Mouse (Mus musculus) liver, adult (tissue): ENCODE data around the gene Mbd3.

Source experiments
- GATA4 ChIP-seq: IDR thresholded peaks from 2 replicates; pipeline ENCODE4 v1.6.1; 2014; ENCODE audit warnings: mild to moderate bottlenecking, low read length; ENCODE audit not compliant: insufficient replicate concordance

The Mbd3 gene

DNA sequence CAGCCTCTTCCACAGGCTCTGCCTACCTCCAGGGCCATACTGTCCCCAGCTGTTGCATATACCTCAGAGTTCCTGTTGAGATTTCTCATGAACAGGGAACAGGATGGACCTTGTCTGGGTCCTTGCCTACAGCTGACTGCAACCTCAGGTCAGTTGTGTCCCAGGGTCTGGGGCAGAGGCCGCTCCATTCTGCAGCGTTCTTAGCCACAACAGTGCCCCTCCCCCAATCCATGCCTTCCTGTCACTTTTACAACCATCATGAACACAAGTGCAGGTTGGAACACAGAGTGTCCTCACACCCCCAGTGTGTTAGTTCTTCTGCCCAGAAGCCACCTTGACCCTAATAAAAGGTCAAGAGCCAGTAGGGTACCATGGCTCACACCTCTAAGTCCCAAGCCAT, 10.6 kb downstream of the Mbd3 start:
- no peak for TF ChIP-seq GATA4

DNA sequence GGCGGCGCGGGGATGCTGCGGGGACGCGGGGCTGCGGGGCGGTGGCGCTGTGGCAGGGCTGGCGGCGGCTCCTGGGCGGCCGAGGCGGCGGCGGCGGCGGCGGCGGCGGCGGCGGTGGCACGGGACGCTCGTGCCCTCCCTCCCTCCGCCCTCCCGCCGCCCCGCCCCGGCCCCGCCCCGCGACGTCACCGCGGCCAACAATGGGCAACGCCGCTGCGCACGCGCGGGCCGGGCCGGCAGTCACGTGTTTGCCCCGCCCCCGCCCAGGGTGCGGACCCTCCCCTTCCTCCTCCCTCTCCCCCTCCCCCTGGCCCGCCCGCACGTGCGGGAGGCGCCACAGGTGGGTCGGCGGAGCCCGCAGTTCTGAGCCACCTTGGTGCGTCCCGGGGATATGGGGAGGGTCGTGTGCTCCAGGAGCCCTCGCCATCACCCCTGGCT, 11.8 kb downstream of the Mbd3 start, which contains the start of gene Mex3d:
TSS of gene Mex3d (minus strand) at position 138 of the 438 bp plus-strand sequence.
- no peak for TF ChIP-seq GATA4

DNA sequence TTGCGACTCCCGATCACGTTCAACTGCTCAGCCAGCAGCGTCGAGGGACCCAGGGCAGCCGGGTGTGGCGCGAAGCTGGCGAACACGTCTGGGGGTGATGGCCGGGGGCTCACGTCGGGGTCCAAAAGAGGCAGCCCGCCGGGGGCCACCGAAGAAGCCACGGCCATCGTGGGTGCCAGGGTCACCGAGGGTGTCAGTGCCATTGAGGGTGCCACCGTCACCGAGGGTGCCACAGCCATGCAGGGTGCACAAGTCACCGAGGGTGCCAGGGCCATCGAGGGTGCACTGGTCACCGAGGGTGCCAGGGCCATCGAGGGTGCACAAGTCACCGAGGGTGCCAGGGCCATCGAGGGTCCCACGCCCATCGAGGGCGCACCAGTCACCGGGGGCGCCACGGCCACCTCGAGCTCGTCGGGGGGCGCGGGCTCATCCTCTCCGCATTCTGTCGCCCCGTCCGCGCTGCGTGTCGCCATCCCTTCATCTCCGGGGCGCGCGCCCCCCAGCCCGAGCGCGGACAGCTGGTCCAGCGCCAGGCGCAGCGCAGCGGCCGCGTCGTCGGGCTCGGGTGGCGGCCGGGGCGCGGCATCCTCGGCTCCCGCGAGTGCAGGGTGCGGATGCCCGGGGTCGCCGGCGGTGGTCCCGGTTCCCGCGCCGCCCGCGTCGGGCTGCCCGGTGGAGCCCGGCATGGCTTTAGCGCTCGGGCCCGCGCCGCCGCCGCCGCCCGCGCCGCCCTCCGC, 12.4 kb downstream of the Mbd3 start:
- TF ChIP-seq GATA4, result no peak

DNA sequence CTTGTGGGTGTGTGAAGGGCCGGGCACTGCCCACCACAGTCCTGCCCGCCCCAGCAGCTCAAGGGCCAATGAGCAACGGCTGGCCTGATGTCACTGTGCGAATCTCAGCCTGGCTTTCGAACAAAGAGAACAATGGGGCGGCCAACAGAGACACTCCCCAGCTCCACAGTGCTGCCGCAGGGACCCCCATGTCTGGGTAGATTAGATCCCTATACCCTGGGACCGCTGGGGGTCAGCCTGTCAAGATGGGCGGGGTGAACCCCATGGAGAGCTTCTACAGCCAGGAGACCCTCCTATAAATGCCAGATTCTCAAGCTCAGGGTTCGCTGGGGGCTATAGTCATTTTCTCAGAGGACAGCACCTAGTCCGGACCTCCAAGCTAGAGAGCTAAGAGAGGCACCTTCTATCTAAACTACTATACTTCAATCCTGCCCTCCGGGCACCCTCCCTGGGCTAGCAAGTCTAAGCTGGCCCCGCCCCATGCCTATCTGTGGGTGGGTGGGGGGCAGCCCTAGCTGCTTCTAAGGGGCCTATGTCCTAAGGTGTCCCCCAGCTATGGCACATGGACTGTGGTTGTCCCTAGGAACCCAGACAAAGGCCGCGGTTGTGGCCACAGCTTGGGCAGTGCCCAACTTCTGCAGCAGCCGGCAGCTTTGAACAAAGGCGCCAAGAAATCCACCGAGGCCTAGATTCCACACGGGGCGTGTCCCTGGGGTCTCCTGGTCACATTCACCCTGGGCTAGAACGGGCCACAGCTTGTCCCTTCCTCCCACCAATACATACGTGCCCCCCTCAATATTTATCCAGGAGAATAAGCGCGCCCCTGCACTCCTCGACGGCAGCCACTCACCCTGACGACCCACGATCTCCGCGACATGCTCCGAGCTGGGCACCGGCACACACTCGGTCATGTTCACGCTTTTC, 13.3 kb downstream of the Mbd3 start:
- TF ChIP-seq GATA4, result no peak

- TF ChIP-seq GATA4, result no peak
These were observed 14.0 kb downstream of the Mbd3 start for GRCm38 (mm10) chr10:80385310-80385709.

- TF ChIP-seq GATA4, result no peak
These were observed 14.6 kb downstream of the Mbd3 start for GRCm38 (mm10) chr10:80384709-80385108.

- no peak for TF ChIP-seq GATA4
These were observed 15.2 kb downstream of the Mbd3 start for GRCm38 (mm10) chr10:80384115-80384639.

- no peak for TF ChIP-seq GATA4
These were observed 15.9 kb downstream of the Mbd3 start for GRCm38 (mm10) chr10:80383431-80383830.

DNA sequence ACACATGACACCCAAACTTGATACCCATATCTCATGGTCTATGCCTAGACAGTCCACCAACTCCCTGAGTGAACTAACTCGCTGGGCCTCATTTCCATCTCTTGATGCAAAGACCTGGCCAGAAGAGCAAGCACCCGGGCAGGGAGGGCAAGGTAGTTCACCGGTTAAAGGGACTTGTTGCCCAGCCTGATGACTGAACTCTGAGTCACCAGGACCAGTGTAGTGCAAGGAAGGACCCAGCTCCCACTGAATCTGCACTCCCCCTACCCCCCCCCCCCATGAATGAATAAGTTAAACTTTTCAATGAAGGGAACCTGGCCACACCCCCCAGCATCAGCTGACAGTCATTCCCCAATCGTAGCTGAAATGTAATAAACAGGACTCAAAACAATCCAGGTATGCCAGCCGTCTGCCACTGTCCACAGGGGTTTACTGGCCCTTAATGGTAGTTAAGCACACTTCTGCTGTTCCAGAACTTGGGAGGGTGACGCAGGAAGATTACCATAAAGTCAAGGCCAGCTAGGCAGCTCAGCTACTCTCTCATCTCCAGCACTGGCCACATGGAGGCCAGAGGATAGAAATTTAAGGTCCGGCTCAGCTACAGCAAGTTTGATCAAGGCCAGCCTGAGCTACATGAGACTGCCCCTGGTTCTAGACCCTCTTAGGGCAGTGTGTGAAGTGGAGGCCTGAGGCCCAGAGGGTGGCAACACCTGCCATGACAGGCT, 16.5 kb downstream of the Mbd3 start:
- TF ChIP-seq GATA4, result no peak

DNA sequence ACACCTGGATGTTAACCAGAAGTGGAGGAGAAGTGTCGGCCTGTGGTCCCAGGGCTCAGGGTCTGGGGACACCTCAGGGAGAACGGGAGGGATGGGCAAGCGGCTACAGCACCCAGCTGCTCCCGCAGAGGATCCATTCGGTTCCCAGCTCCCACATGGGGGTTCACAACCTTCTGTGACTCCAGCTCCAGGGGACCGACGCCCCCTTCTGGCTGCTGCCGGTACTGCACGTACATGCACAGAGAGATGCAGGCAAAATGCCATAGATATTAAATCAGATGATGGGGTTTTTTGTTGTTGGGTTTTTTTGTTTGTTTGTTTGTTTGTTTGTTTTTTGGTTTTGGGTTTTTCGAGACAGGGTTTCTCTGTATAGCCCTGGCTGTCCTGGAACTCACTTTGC, 21.6 kb downstream of the Mbd3 start:
- no peak for TF ChIP-seq GATA4

- TF ChIP-seq GATA4, result no peak
These were observed 23.2 kb downstream of the Mbd3 start for GRCm38 (mm10) chr10:80376160-80376559.

DNA sequence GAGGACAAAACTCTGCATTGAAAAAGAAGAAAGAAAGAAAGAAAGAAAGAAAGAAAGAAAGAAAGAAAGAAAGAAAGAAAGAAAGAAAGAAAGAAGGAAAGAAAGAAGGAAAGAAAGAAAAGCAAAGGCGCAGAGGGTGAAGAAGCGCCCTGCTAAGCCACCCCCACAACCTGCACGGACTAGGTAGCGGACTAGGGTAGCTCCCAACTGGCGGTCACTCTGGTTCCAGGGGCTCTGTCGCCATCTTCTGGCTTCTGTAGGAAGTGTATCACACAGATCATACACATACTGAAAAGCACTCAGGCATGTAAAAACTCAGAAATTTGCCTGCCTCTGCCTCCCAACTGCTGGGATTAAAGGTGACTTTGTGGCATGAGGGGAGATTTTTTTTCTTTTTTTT, 25.3 kb downstream of the Mbd3 start:
- TF ChIP-seq GATA4, result no peak

- no peak for TF ChIP-seq GATA4
These were observed 26.6 kb downstream of the Mbd3 start for GRCm38 (mm10) chr10:80372706-80373105.

DNA sequence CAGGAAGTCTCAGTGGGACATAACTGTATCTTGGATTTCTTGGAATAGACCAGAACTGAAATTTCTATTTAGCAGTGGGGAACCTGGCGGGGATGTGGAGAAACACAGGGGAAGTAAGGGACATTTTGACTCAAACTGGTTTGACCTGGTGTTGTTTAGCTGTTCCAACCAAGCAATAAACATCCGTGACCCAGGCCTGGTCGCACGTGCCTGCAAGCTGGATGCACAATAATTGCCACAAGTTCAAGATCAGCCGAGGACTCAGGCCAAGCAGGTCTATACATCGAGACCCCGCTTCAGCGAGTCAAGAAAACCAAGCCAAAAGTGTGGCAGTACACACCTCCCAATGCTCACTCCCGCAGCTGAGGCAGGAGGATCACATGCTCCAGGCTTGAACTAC, 27.4 kb downstream of the Mbd3 start:
- TF ChIP-seq GATA4, result no peak

DNA sequence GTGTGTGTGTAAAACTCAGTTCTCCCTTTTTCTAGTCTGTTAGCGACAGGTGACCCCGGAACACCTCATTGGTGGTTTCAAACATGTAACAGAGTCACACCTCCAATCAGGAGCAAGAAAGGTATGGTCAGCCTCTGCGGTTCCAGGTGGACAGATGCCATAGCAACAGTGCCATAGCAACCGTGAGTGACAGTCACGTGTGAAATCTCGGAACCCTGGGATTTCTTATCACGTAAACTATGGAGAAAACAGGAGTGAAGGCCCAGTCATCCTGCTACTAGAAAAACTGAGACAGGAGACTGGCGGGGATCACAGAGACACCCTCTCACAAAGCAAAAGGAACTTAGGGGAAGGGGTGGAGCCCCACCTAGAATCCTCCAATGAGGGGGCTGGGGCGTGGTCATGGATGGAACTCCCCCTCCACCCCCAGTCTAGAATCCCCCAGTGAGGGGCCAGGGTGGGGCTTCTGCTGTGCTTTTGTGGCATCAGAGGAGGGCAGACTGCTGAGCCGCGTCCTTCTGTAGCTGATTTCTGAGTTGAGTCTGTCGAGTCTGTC, 27.9 kb downstream of the Mbd3 start:
- TF ChIP-seq GATA4, result no peak

DNA sequence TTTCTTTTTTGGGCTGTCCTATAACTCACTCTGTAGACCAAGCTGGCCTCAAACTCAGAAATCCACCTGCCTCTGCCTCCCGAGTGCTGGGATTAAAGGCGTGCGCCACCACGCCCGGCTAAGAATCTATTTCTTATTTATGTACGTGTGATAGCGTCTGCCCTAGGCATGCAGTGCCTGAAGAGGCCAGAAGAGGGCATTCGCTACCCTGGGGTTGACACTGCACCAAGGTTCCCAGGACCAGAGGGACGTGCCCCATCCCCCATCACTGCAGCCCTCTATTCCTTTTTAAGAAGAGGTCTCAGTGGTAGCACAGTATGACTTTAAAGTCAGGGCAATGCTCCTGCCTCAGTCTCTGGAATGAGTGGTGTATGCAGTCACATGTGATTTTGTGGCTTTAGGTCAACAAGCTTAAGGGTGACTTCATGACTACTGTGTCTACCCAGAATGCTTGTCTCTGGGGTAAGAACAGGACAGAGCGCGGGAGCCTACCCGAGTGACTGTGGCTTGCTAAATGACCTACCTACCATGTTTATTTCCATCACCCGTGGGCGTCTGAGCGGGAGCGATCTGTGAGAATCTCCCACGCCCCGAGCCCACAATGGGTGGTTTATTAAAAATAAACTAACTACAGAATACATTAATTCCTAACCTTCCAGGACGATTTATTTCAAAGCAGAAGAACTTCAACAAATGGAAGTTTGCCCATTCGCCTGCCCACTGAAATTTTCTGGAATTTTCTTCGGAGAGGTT, 29.2 kb downstream of the Mbd3 start:
- no peak for TF ChIP-seq GATA4
